ENCODE assay signal across 8 mouse cellular contexts in the genomic region with DNA sequence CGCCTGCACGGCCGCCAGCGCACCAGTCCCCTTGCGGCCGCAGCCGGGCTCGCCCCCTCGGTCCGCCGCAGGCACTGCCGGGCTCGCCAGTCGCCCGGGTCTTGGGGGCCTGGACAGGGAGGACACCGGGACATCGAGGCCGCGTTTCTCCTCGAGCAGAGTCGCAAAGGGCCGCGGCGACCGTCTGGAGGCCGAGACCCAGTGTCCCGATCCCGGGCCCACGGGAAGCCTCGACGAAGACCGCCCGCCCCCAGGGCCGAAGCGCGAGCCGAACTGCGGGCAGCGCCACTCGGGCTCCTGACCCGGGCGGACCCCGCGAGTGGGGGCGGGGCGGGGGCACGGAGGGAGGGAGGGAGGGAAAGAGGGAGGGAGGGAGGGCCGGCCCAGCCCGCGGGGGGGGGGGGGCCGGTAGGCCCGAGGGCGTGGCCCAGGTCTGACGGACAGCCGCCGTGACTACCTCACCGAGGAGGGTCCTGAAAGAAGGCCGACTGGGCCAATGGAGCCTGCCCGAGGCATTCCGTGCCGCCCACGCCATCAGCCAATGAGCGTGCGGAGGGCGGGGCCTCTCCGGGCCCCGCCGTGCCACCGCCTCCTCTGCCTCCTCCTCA. TPM values are rescaled to one million over a fixed set of nuclear protein-coding genes. Genes with fewer than 3 reads are reported as not detected.
DNase-seq lines count a peak whose midpoint lies in the region; ATAC-seq lines count a peak whose summit lies in the region.
"Not testable (repeated sequence)": the region's sequence is repeated elsewhere in the genome, so short reads cannot be mapped to it uniquely, and the experiment has no call there.

No protein-coding gene starts in this region.

- peak; percentile 93 for DNase-seq in adrenal gland, adult 2 months
- DNase-seq in embryo, embryonic 11 days = peak; percentile 90
- DNase-seq in gastrocnemius, postnatal 25 days = peak; percentile 90
- peak; percentile 73 to 84 for DNase-seq in left cerebral cortex, postnatal 25 days (ENCODE audit: low spot score in 2 of 2)
- DNase-seq in midbrain, embryonic 10.5 days (ENCODE audit: low spot score) = peak; percentile 91
- peak; percentile 65 to 67 for DNase-seq in right cerebral cortex, postnatal 36 days (ENCODE audit: low spot score in 2 of 2)
- DNase-seq in urinary bladder, postnatal 4 days (ENCODE audit: low spot score in 2 of 2) = peak; percentile 79 to 86

- peak overlapping the region; percentile 90 for H3K4me2 ChIP-seq in intestine, embryonic 15.5 days (replicated peaks)

- intact Hi-C loops in left cerebral cortex, postnatal 25 days (cut with DNase I) = loop anchor here (2.0 kb wide), 2 partner anchors 75 to 107 kb away; a partner anchor contains a TSS

- WGBS in intestine, embryonic 15.5 days = 0% methylated on average over 32 of the region's 69 CpGs
- WGBS in midbrain, embryonic 10.5 days = under 1% methylated on average over 36 of the region's 69 CpGs

- ATAC-seq in intestine, embryonic 15.5 days = peak; percentile 97

- H3K9me3 ChIP-seq in intestine, embryonic 15.5 days; midbrain, embryonic 10.5 days (replicated peaks): not testable (repeated sequence)

- H3K27me3 ChIP-seq in intestine, embryonic 15.5 days (replicated peaks); midbrain, embryonic 10.5 days (ENCODE audit: low read depth, poor library complexity, severe bottlenecking): not testable (repeated sequence)

- H3K4me3 ChIP-seq in intestine, embryonic 15.5 days (replicated peaks) = peak overlapping the region; percentile 55
- H3K4me3 ChIP-seq in midbrain, embryonic 10.5 days = peak overlapping the region; percentile 62

- peak overlapping the region; percentile 91 for H3K27ac ChIP-seq in intestine, embryonic 15.5 days
- peak overlapping the region; percentile 95 for H3K27ac ChIP-seq in midbrain, embryonic 10.5 days (replicated peaks)

- H3K9ac ChIP-seq in intestine, embryonic 15.5 days = peak overlapping the region; percentile 68

- H3K4me1 ChIP-seq in intestine, embryonic 15.5 days (replicated peaks) = not testable (repeated sequence)
- H3K4me1 ChIP-seq in midbrain, embryonic 10.5 days = peaks cover 20% of the 10 kb centered on the region

- H3K36me3 ChIP-seq in intestine, embryonic 15.5 days = not testable (repeated sequence)
- H3K36me3 ChIP-seq in midbrain, embryonic 10.5 days = peaks cover 33% of the 10 kb centered on the region

RNA-seq across cellular contexts. Expression of a gene that starts 0.4 kb away (rescaled TPM):
- 10 to 100 TPM; 44.5 to 56.7 TPM for total RNA-seq in adrenal gland, adult 2 months (2021)
- polyA plus RNA-seq in adrenal gland, adult 2 months (2012; rRNA removed) = 3.4 and 3.5 TPM in 2 replicates
- 10 to 100 TPM; 27.9 to 30.0 TPM for total RNA-seq in gastrocnemius, postnatal 25 days (2021)
- 30.1 and 30.3 TPM in 2 replicates for polyA plus RNA-seq in intestine, embryonic 15.5 days (2015; fragmentation: Nextera tagmentation; extraction: Ambion mirVana)
- total RNA-seq in left cerebral cortex, postnatal 25 days (2021) = 100 to 1,000 TPM in 1 of 2 experiments, 10 to 100 TPM in 1; 91.1 to 101 TPM
- polyA plus RNA-seq in midbrain, embryonic 10.5 days (2016; fragmentation: Nextera tagmentation; extraction: Ambion mirVana) = 57.3 and 71.1 TPM in 2 replicates

Comparison
In these comparisons a context has a peak if more than half of its experiments do, and no peak if none do; other contexts are left out.
1. Peak in every context shown above with its lines: DNase-seq, ATAC-seq, H3K4me3 ChIP-seq and H3K27ac ChIP-seq.